Mouse (Mus musculus): ENCODE measurements around the gene Snd1. TPM values are rescaled to one million over a fixed set of nuclear protein-coding genes. Genes with fewer than 3 reads are reported as not detected.

Gene Snd1
- polyA plus RNA-seq, 1 experiment from 2014 or later: 84.5 TPM

DNA sequence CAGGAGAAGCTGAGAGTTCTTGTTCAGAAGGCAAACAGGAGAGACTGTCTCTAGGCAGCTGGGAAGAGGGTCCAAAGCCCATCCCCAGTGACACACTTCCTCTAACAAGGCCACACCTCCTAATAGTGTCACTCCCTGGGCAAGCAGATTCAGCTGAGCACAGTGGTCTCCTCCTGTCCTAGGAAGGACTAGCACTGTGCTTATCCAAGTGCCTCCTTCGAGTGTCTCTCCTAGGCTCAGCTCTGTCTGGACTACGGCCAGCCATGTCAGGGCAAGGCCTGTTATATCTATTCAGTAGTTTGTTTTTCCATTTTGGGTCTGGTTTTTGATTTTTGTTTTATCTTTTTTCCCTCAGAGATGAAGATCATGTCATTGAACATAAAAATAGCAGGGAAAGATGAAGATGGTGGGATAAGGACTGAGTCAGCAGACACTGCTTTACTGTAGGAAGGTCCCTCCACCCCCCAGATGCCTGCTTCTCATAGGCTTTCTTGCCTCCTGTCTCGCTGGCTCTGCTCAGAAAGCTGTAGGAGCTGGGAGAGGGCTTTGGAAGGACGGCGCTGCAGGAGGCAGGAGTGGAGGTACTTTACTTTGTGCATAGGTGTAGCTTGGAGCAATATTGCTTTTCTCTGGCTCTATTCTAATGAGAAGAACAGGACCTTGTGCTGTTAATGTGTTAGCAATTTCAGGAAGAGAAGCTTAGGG, 86.5 kb downstream of the Snd1 start:
- WGBS: 91% methylated on average over 5 of the region's 5 CpGs
- no peak for ATAC-seq (ENCODE audit: low FRiP score, low TSS enrichment)
- H3K36me3 ChIP-seq (ENCODE audit: control insufficient read depth, insufficient read depth, low read length): no peaks in the 10 kb centered on the region
- no peak overlapping the region for H3K4me2 ChIP-seq (ENCODE audit: low read length)
- H3K9ac ChIP-seq (replicated peaks; ENCODE audit: low read length): no peak overlapping the region
- DNase-seq: no peak
- H3K27me3 ChIP-seq (ENCODE audit: control insufficient read depth, insufficient read depth, low read length): no peaks in the 10 kb centered on the region
- H3K4me1 ChIP-seq (ENCODE audit: control insufficient read depth, insufficient read depth, low read length): no peaks in the 10 kb centered on the region
- no peak overlapping the region for H3K4me3 ChIP-seq (replicated peaks; ENCODE audit: low read depth, low read length)
- no peaks in the 10 kb centered on the region for H3K9me3 ChIP-seq (ENCODE audit: control insufficient read depth, low read length)
- no peak overlapping the region for H3K27ac ChIP-seq (replicated peaks; ENCODE audit: low read depth, low read length)

DNA sequence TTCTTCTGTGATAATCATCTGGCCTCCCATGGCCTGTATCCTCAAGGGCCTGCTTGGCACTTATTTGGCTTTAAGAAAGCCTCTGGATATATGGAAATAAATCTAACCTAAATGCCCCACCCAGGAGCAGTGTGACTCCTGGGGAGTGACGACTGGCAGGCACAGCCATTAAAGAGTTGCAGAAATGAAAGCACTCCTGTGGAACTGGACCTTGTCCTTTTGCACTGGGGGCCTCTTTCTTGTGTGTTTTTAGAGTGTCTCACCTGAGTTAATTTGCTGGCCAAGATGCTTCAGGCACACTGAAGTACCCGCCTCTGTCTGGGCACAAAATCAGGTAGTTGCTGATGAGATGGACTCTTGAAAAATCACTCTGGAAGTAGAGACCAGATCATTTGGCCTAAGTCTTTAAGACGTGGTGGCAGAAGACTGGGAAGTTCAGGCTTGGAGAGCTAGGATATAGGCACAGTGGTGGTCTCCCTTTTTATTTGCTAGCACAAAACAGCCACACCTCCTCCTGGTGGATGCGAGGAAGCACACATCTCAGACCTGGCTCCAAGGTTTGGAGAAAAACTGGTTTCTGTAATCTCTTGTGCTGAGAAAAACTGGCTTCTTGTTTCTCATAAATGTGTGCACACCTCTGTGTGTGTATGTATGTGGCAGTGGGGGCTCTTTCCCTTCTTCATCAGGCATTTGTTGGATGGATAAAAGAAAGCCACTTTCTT, 87.5 kb downstream of the Snd1 start:
- no peaks in the 10 kb centered on the region for H3K36me3 ChIP-seq (ENCODE audit: control insufficient read depth, insufficient read depth, low read length)
- H3K9ac ChIP-seq (replicated peaks; ENCODE audit: low read length): no peak overlapping the region
- no peaks in the 10 kb centered on the region for H3K4me1 ChIP-seq (ENCODE audit: control insufficient read depth, insufficient read depth, low read length)
- WGBS: 79% methylated on average over 4 of the region's 4 CpGs
- DNase-seq (no peak), ATAC-seq (ENCODE audit: low FRiP score, low TSS enrichment) (no peak)
- no peaks in the 10 kb centered on the region for H3K27me3 ChIP-seq (ENCODE audit: control insufficient read depth, insufficient read depth, low read length)
- H3K9me3 ChIP-seq (ENCODE audit: control insufficient read depth, low read length): no peaks in the 10 kb centered on the region
- no peak overlapping the region for H3K4me3 ChIP-seq (replicated peaks; ENCODE audit: low read depth, low read length)
- no peak overlapping the region for H3K4me2 ChIP-seq (ENCODE audit: low read length)
- H3K27ac ChIP-seq (replicated peaks; ENCODE audit: low read depth, low read length): no peak overlapping the region

DNA sequence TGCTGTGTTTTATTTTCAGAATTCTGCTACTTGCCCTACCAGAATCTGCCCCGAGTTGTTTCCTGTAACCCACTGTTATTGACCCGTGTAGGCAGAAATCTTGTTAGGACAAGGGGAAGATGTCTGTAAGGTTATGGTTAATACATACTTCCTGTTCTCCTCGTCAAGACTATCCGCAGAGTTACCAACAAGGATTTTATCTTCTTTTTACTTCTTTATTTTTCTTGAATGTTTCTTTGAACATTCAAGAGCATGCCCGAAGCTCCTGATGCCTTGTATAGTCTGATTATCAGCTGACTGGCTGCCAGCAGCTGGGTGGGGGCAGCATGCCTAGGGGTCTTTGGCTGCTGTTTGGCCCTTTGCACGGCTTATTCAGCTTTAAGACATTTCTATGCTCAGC, 93.0 kb downstream of the Snd1 start:
- no peak for ATAC-seq (ENCODE audit: low FRiP score, low TSS enrichment)
- DNase-seq: no peak
- WGBS: 71% methylated on average over 6 of the region's 6 CpGs
- Histone ChIP-seq H3K27me3 (ENCODE audit: control insufficient read depth, insufficient read depth, low read length) (no peaks in the 10 kb centered on the region), H3K9me3 (ENCODE audit: control insufficient read depth, low read length) (no peaks in the 10 kb centered on the region), H3K4me3 (replicated peaks; ENCODE audit: low read depth, low read length) (no peak overlapping the region), H3K4me1 (ENCODE audit: control insufficient read depth, insufficient read depth, low read length) (peaks cover 7% of the 10 kb centered on the region; the same call in 1 of the 2 replicates), H3K9ac (replicated peaks; ENCODE audit: low read length) (no peak overlapping the region), H3K4me2 (ENCODE audit: low read length) (no peak overlapping the region), H3K36me3 (ENCODE audit: control insufficient read depth, insufficient read depth, low read length) (no peaks in the 10 kb centered on the region), H3K27ac (replicated peaks; ENCODE audit: low read depth, low read length) (no peak overlapping the region; the same call in 1 of the 2 replicates)

DNA sequence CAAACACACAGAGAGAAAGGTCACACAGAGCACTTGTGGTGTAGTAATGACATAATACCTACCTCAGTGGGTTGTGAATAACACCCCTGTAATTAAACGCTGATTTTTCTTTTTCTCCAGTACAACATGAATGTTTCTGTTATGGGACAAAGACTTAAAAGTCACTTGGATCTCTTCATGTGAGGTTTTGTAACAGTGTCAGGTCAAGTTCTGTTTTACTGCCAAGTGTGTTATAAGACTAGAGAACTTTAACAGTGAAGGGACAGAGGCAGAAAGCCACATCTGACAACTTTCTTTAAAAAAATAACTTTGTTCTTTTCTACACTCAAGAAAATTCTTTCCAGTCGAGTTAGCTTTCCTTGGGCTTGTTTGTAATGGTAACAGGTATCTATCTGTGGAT, 97.0 kb downstream of the Snd1 start:
- no peaks in the 10 kb centered on the region for H3K27me3 ChIP-seq (ENCODE audit: control insufficient read depth, insufficient read depth, low read length)
- H3K9me3 ChIP-seq (ENCODE audit: control insufficient read depth, low read length): no peaks in the 10 kb centered on the region
- ATAC-seq (ENCODE audit: low FRiP score, low TSS enrichment): no peak
- no peak for DNase-seq
- H3K4me3 ChIP-seq (replicated peaks; ENCODE audit: low read depth, low read length): no peak overlapping the region
- no peak overlapping the region for H3K4me2 ChIP-seq (ENCODE audit: low read length)
- H3K27ac ChIP-seq (replicated peaks; ENCODE audit: low read depth, low read length): no peak overlapping the region
- H3K9ac ChIP-seq (replicated peaks; ENCODE audit: low read length): no peak overlapping the region
- H3K36me3 ChIP-seq (ENCODE audit: control insufficient read depth, insufficient read depth, low read length): no peaks in the 10 kb centered on the region
- 88% methylated on average over 2 of the region's 2 CpGs for WGBS
- peaks cover 20% of the 10 kb centered on the region for H3K4me1 ChIP-seq (ENCODE audit: control insufficient read depth, insufficient read depth, low read length)

DNA sequence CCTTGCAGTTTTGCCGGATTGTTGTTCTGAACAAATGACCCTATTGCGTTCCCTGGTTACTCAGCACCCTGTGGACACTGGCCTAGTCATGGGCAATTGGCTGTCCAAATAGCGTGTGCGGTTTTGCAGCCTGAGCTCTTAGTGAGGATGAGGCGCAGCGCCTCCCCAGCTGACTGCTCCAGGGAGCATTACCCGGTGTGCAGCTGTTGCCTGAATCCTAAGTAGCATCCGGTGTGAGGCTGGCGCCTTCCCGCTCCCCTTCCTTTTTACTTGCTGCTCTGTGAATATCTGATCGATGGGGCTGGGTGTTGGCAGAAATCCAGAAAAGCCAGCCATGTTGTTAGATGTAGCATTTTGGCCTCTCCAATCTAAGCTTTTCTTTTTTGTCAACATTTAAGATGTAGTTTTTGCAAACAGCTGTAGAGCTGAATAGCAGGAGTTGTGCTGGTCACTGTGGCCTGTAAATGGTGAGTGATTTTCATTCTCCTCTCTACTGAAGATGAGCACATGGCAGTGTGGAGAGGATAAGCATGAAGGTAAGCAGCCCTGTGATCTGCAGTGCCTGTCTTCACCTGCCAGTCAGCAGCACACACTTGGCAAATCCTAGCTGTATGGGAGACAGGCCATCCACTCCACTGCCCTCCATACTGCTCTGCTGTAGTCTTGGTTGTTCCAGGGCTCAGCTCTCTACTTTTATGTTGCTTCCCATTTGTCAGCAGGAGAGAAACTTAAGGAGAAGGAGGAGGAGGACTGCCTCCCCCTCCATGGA, 98.2 kb downstream of the Snd1 start:
- Histone ChIP-seq H3K9ac (replicated peaks; ENCODE audit: low read length) (peak overlapping the region; percentile 4; the same call in 1 of the 2 replicates), H3K4me1 (ENCODE audit: control insufficient read depth, insufficient read depth, low read length) (peaks cover 20% of the 10 kb centered on the region), H3K4me3 (replicated peaks; ENCODE audit: low read depth, low read length) (no peak overlapping the region), H3K4me2 (ENCODE audit: low read length) (no peak overlapping the region), H3K27me3 (ENCODE audit: control insufficient read depth, insufficient read depth, low read length) (no peaks in the 10 kb centered on the region), H3K9me3 (ENCODE audit: control insufficient read depth, low read length) (no peaks in the 10 kb centered on the region), H3K27ac (replicated peaks; ENCODE audit: low read depth, low read length) (peak overlapping the region; percentile 32), H3K36me3 (ENCODE audit: control insufficient read depth, insufficient read depth, low read length) (no peaks in the 10 kb centered on the region)
- DNase-seq: peak; percentile 75
- ATAC-seq (ENCODE audit: low FRiP score, low TSS enrichment): peak; percentile 58; the same call in 1 of the 2 replicates
- WGBS: 25% methylated on average over 11 of the region's 11 CpGs

DNA sequence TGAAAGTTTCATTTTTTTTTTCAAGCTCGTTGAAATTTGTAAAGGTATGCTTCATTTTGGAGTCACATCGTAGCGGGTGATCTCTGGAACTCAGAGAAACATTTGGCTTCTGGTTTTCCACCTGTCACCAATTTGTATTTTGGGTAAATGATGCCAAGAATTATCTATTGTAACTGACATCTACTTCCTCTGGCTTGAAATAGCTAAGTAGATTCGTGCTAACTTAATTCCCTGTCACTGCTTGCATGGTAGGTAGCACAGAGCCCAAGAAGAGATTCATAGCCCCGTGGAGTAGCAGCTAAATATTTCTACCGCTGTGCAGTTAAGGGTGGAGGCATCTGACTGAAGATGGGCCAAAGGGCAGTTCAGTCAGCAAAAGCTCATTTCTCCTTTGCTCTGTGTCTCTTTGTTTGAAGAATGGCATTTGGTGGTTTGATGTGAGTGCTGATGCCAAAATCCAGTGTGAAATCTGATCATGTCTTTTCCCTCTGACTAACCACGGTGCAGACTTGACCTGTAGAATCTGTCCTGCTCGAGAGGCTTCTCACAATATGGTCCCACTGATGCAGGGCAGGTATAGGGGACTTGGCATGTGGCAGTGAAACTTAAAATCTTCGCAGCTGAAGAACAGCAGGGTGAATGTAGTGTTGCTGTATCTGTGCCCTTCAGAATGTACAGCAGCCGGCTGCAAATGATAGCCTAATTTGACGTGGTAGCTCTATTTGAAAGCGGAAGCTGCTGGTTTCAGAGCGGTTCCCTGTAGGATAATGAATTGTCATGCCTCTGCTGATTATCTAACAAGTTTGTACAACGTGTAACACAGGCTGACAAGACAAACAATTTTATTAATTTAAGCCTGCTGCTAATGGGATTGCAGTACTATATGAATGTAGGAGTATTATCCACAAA, 101.7 kb downstream of the Snd1 start:
- DNase-seq (no peak), ATAC-seq (ENCODE audit: low FRiP score, low TSS enrichment) (no peak)
- WGBS: 31% methylated on average over 14 of the region's 14 CpGs
- Histone ChIP-seq H3K27me3 (ENCODE audit: control insufficient read depth, insufficient read depth, low read length) (no peaks in the 10 kb centered on the region), H3K9ac (replicated peaks; ENCODE audit: low read length) (no peak overlapping the region), H3K4me1 (ENCODE audit: control insufficient read depth, insufficient read depth, low read length) (peaks cover 20% of the 10 kb centered on the region), H3K4me3 (replicated peaks; ENCODE audit: low read depth, low read length) (no peak overlapping the region), H3K9me3 (ENCODE audit: control insufficient read depth, low read length) (no peaks in the 10 kb centered on the region), H3K36me3 (ENCODE audit: control insufficient read depth, insufficient read depth, low read length) (no peaks in the 10 kb centered on the region), H3K27ac (replicated peaks; ENCODE audit: low read depth, low read length) (no peak overlapping the region; the same call in 1 of the 2 replicates), H3K4me2 (ENCODE audit: low read length) (no peak overlapping the region)

DNA sequence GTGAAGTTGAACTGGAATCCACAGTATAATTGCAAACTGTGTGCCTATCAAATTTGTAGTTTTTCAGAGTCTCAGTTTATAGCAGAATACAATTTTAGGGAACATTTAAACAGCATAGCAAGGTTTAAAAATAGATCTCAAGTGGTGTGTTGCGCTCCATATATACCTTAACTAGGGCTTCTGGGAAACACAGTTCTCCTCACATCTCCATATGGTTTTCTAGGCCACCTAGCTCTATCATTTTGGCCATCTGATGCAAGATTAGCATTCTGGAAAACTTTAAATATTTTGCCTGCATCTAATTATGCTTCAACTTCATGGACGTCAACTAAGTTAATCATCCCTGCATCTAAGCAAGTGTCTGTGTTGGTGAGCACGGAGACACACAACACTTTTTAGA, 107.9 kb downstream of the Snd1 start:
- H3K4me3 ChIP-seq (replicated peaks; ENCODE audit: low read depth, low read length): no peak overlapping the region
- no peaks in the 10 kb centered on the region for H3K9me3 ChIP-seq (ENCODE audit: control insufficient read depth, low read length)
- WGBS: 96% methylated on average over 3 of the region's 3 CpGs
- H3K27ac ChIP-seq (replicated peaks; ENCODE audit: low read depth, low read length): no peak overlapping the region
- H3K9ac ChIP-seq (replicated peaks; ENCODE audit: low read length): no peak overlapping the region
- DNase-seq: no peak
- no peak overlapping the region for H3K4me2 ChIP-seq (ENCODE audit: low read length)
- H3K36me3 ChIP-seq (ENCODE audit: control insufficient read depth, insufficient read depth, low read length): no peaks in the 10 kb centered on the region
- ATAC-seq (ENCODE audit: low FRiP score, low TSS enrichment): no peak
- no peaks in the 10 kb centered on the region for H3K27me3 ChIP-seq (ENCODE audit: control insufficient read depth, insufficient read depth, low read length)
- H3K4me1 ChIP-seq (ENCODE audit: control insufficient read depth, insufficient read depth, low read length): no peaks in the 10 kb centered on the region

- H3K4me3 ChIP-seq (replicated peaks; ENCODE audit: low read depth, low read length): no peak overlapping the region
- 88% methylated on average over 2 of the region's 2 CpGs for WGBS
- ATAC-seq (ENCODE audit: low FRiP score, low TSS enrichment) (no peak), DNase-seq (no peak)
- no peaks in the 10 kb centered on the region for H3K9me3 ChIP-seq (ENCODE audit: control insufficient read depth, low read length)
- H3K27me3 ChIP-seq (ENCODE audit: control insufficient read depth, insufficient read depth, low read length): no peaks in the 10 kb centered on the region
- H3K4me1 ChIP-seq (ENCODE audit: control insufficient read depth, insufficient read depth, low read length): no peaks in the 10 kb centered on the region
- H3K9ac ChIP-seq (replicated peaks; ENCODE audit: low read length): no peak overlapping the region
- no peak overlapping the region for H3K27ac ChIP-seq (replicated peaks; ENCODE audit: low read depth, low read length)
- H3K36me3 ChIP-seq (ENCODE audit: control insufficient read depth, insufficient read depth, low read length): no peaks in the 10 kb centered on the region
- no peak overlapping the region for H3K4me2 ChIP-seq (ENCODE audit: low read length)
Measured at GRCm38 (mm10) chr6:28583399-28583798, 108.5 kb downstream of the Snd1 start.
